Mouse (Mus musculus): Measurements from ENCODE around the gene Irgm1. TPM values are rescaled to one million over a fixed set of nuclear protein-coding genes. Genes with fewer than 3 reads are reported as not detected.
"Not testable (repeated sequence)": the region's sequence is repeated elsewhere in the genome, so short reads cannot be mapped to it uniquely, and the experiment has no call there.

Gene Irgm1
- polyA plus RNA-seq, 1 experiment from 2014 or later, result 2.8 TPM

DNA sequence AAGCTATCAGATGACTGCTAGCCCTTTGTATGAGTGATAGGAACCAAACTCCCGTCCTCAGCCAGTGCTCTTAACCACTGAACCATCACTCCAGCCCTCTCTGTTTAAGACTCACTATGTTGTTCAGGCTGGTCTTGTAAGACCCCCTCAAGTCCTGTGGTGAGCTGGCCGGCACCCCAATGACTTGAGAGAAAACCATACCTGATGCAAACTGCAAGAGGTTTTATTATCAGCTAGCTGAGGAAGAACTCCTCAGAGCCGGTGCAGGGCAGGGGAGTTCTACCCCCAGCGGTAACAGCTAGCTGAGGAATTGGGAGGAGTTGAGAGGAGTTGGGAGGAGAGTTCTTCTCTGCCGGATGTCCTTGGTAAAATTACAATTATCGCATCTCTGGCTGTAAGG is 43.6 kb downstream of the Irgm1 start:
- peaks cover 3% of the 10 kb centered on the region; the same call in 1 of the 2 replicates for H3K27me3 ChIP-seq (ENCODE audit: control insufficient read depth, insufficient read depth, low read depth, low read length)
- no peak overlapping the region for H3K27ac ChIP-seq (ENCODE audit: low read length)
- no peaks in the 10 kb centered on the region for H3K9me3 ChIP-seq (replicated peaks; ENCODE audit: control insufficient read depth, low read length, poor library complexity, severe bottlenecking)
- ATAC-seq, result no peak
- no peaks in the 10 kb centered on the region for H3K36me3 ChIP-seq (ENCODE audit: control insufficient read depth, insufficient read depth, low read length)
- H3K4me1 ChIP-seq (ENCODE audit: control insufficient read depth, insufficient read depth, low read length), result peaks cover 9% of the 10 kb centered on the region
- no peak overlapping the region for H3K4me2 ChIP-seq (ENCODE audit: low read length)
- 64% methylated on average over 6 of the region's 6 CpGs for WGBS
- H3K4me3 ChIP-seq (ENCODE audit: low read depth, low read length), result no peak overlapping the region
- H3K9ac ChIP-seq (ENCODE audit: low read depth, low read length), result no peak overlapping the region

DNA sequence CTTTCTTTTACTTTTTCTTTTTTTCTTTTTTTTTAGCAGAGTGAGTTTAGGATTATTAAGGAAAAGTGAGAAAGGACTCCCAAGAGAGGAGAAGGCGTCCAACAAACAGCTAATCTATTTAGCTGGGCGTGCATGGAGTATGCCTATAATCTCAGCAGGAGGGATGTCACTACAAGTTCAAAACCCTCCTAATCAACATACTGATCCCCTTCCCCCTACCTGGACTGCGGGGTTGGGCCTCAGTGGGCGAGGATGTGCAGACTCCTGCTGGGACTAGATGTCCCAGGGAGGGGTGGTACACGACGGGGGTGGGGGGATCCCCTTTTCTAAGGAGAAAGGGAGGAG is 44.8 kb downstream of the Irgm1 start:
- WGBS, result 0% methylated on average over 6 of the region's 6 CpGs
- no peak overlapping the region for H3K27ac ChIP-seq (ENCODE audit: low read length)

DNA sequence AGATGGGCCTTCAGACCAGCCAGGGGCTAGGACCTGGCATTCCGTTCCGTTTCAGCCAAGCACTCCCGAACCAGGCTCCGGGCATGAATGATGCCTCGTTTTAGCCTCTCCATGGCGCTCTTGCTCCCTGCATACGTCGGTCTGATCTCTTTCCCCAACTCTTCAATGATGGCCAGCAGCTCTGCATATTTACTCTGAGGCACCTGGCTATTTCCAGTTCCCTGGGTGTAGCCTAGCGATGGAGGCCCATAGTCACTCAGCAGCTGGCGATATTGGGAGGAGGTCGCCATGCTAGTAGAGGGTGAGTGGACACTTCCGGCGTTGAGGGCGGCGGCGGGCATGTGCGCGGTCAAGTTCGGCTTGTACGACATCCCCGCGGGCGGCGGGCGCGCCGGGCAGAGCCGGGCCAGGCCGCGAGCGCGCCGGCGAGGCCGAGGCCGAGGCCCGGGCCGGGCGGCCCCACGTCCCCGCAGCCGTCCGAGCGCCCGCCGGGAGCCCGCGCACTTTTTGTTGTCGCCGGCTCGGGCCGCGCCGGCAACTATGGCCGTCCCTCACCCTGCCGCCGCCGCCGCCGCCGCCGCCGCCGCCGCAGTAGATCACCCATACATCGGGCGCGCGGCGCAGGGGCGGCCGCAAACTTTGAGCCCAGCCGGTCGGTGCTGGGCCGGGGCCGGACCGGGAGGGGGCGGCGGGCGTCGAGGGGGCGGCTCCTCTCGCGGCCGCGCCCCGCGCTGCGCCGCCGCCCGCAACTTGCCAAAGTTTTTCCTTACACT is 45.3 kb downstream of the Irgm1 start, which contains the start of the genes Trim7 and Gm12184:
Trim7 (plus strand) TSS at position 162 of the 773 bp plus-strand sequence.
Gm12184 (minus strand) TSS at position 677 of the 773 bp plus-strand sequence.
- H3K27ac ChIP-seq (ENCODE audit: low read length); H3K36me3 ChIP-seq (ENCODE audit: control insufficient read depth, insufficient read depth, low read length); H3K27me3 ChIP-seq (ENCODE audit: control insufficient read depth, insufficient read depth, low read depth, low read length); H3K9me3 ChIP-seq (replicated peaks; ENCODE audit: control insufficient read depth, low read length, poor library complexity, severe bottlenecking): not testable (repeated sequence)
- under 1% methylated on average over 29 of the region's 92 CpGs for WGBS
- 0 out of 2 replicates have a peak within 1 kb of the TSS, but pooled peaks have one; percentile 34 for H3K9ac ChIP-seq (ENCODE audit: low read depth, low read length)
- peak; percentile 70 for ATAC-seq
- peak within 1 kb of the TSS; percentile 63 for H3K4me2 ChIP-seq (ENCODE audit: low read length)
- peak within 1 kb of the TSS; percentile 45 for H3K4me3 ChIP-seq (ENCODE audit: low read depth, low read length)
- peaks cover 12% of the 10 kb centered on the region for H3K4me1 ChIP-seq (ENCODE audit: control insufficient read depth, insufficient read depth, low read length)

More for the DNA sequence above, 44.8 kb downstream of the Irgm1 start:
- peaks cover 7% of the 10 kb centered on the region for H3K27me3 ChIP-seq (ENCODE audit: control insufficient read depth, insufficient read depth, low read depth, low read length)
- H3K9me3 ChIP-seq (replicated peaks; ENCODE audit: control insufficient read depth, low read length, poor library complexity, severe bottlenecking), result no peaks in the 10 kb centered on the region
- peaks cover 12% of the 10 kb centered on the region for H3K4me1 ChIP-seq (ENCODE audit: control insufficient read depth, insufficient read depth, low read length)
- H3K36me3 ChIP-seq (ENCODE audit: control insufficient read depth, insufficient read depth, low read length), result no peaks in the 10 kb centered on the region
- H3K4me3 ChIP-seq (ENCODE audit: low read depth, low read length), result peak overlapping the region; percentile 45
- H3K4me2 ChIP-seq (ENCODE audit: low read length), result peak overlapping the region; percentile 63
- ATAC-seq, result no peak
- H3K9ac ChIP-seq (ENCODE audit: low read depth, low read length), result 0 out of 2 replicates have a peak overlapping the region, but pooled peaks have one; percentile 34

DNA sequence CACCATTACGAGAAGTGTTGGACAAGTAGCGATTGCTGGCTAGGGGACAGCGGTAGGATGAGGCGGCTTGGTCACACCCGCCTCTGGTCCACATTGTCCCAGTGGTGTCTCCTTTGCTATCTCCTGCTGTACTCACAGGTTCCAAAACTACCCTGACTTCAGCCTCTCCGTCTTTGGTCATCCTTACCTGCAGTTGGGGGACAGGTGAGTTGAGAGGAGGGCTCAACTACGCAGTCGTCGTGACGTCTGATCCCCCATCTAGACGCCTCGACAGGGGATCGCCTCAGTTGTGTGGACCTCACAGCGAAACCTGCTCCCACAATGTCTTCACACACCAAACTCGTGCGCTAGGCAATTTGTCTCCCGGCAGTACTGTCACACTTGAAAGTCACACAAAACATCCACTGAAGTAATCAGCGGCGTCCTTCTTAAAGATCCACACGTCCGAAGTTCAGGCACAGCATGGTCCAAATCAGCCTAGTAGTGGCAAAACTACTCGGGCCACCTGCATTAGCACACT is 47.1 kb downstream of the Irgm1 start:
- H3K9me3 ChIP-seq (replicated peaks; ENCODE audit: control insufficient read depth, low read length, poor library complexity, severe bottlenecking), result no peaks in the 10 kb centered on the region
- peak overlapping the region; percentile 29 for H3K4me3 ChIP-seq (ENCODE audit: low read depth, low read length)
- ATAC-seq, result no peak
- 5% methylated on average over 22 of the region's 22 CpGs for WGBS
- no peak overlapping the region for H3K9ac ChIP-seq (ENCODE audit: low read depth, low read length)
- H3K27me3 ChIP-seq (ENCODE audit: control insufficient read depth, insufficient read depth, low read depth, low read length), result peaks cover 7% of the 10 kb centered on the region
- peaks cover 12% of the 10 kb centered on the region for H3K4me1 ChIP-seq (ENCODE audit: control insufficient read depth, insufficient read depth, low read length)
- H3K4me2 ChIP-seq (ENCODE audit: low read length), result peak overlapping the region; percentile 53
- no peaks in the 10 kb centered on the region for H3K36me3 ChIP-seq (ENCODE audit: control insufficient read depth, insufficient read depth, low read length)
- H3K27ac ChIP-seq (ENCODE audit: low read length), result no peak overlapping the region

DNA sequence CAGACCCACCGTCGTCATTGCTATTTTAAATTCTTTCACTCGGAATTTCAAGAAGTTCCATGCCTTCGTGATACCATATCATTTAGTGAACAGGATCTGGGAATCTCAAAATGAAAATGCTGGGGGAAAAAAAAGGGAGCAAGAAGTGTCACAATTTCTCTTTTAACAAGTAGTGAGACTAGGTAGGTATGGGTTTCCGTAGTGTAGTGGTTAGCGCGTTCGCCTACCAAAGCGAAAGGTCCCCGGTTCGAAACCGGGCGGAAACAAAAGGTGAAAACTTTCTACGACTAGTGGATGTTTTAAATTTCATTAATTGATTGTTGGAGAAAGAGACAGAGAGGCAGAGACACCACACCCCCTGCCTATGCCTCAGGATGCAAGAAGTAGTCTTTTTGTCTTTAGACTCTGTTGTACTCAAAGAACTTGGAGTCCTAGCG is 47.9 kb downstream of the Irgm1 start:
- no peak overlapping the region for H3K27ac ChIP-seq (ENCODE audit: low read length)
- H3K9ac ChIP-seq (ENCODE audit: low read depth, low read length), result no peak overlapping the region
- peak overlapping the region; percentile 29 for H3K4me3 ChIP-seq (ENCODE audit: low read depth, low read length)
- peak overlapping the region; percentile 53 for H3K4me2 ChIP-seq (ENCODE audit: low read length)
- H3K9me3 ChIP-seq (replicated peaks; ENCODE audit: control insufficient read depth, low read length, poor library complexity, severe bottlenecking), result no peaks in the 10 kb centered on the region
- H3K27me3 ChIP-seq (ENCODE audit: control insufficient read depth, insufficient read depth, low read depth, low read length), result peaks cover 7% of the 10 kb centered on the region
- H3K4me1 ChIP-seq (ENCODE audit: control insufficient read depth, insufficient read depth, low read length), result peaks cover 12% of the 10 kb centered on the region
- peak; percentile 36 for ATAC-seq
- WGBS, result 1% methylated on average over 15 of the region's 15 CpGs
- H3K36me3 ChIP-seq (ENCODE audit: control insufficient read depth, insufficient read depth, low read length), result no peaks in the 10 kb centered on the region

DNA sequence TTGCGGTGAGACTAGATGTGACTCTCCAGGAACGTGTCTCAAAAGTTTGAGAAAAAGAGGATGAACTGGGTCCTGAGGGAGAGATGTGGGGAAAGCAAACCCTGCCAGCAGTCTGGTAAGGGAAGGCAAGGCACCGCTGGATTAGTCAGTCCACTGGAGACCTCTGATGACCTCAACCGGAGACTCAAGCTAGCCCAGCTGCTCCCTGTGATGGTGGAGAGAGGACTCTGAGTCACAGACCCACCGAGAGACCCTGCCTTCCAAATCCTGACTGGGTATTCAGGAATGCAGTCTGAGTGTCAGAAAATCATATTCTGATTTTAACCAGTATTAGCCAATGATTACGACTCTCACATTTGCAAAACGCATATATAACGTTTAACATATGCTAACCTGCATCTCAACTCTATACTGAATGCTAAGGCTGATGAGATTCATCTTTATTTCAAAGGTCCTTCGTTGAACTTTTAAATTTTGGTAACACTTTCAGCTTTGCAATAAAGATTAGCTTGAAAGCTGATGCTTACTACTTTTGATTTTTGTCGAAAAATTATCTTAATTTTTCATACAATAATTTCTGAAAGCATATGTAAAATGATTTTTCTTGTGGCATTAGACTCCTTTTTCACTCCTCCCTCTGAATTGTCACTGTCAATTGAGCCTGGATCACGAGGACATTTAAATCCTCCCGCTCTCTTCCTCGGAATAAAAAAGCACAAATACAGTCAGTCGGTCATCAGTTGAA is 48.5 kb downstream of the Irgm1 start:
- Histone ChIP-seq H3K4me2 (ENCODE audit: low read length) (peak overlapping the region; percentile 53), H3K4me1 (ENCODE audit: control insufficient read depth, insufficient read depth, low read length) (peaks cover 14% of the 10 kb centered on the region), H3K4me3 (ENCODE audit: low read depth, low read length) (peak overlapping the region; percentile 29), H3K27me3 (ENCODE audit: control insufficient read depth, insufficient read depth, low read depth, low read length) (peaks cover 7% of the 10 kb centered on the region), H3K9me3 (replicated peaks; ENCODE audit: control insufficient read depth, low read length, poor library complexity, severe bottlenecking) (no peaks in the 10 kb centered on the region), H3K36me3 (ENCODE audit: control insufficient read depth, insufficient read depth, low read length) (no peaks in the 10 kb centered on the region), H3K27ac (ENCODE audit: low read length) (no peak overlapping the region), H3K9ac (ENCODE audit: low read depth, low read length) (no peak overlapping the region)
- WGBS, result 31% methylated on average over 14 of the region's 14 CpGs
- no peak for ATAC-seq

DNA sequence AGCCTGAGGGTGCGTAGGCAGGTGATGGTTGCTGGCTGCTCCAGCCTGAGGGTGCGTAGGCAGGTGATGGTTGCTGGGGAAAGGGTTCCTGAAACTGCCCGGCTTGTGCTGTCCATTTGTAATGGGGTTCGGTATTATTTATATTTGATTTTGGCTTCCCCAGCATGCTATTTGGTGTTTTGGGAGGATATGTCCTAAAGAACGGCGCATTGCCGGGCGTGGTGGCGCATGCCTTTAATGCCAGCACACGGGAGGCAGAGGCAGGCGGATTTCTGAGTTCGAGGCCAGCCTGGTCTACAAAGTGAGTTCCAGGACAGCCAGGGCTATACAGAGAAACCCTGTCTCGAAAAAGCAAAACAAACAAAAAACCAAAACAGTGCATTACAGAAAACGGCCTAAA is 50.2 kb downstream of the Irgm1 start:
- 85% methylated on average over 14 of the region's 14 CpGs for WGBS
- H3K4me3 ChIP-seq (ENCODE audit: low read depth, low read length); H3K27me3 ChIP-seq (ENCODE audit: control insufficient read depth, insufficient read depth, low read depth, low read length); H3K4me1 ChIP-seq (ENCODE audit: control insufficient read depth, insufficient read depth, low read length); H3K9me3 ChIP-seq (replicated peaks; ENCODE audit: control insufficient read depth, low read length, poor library complexity, severe bottlenecking); H3K4me2 ChIP-seq (ENCODE audit: low read length); H3K27ac ChIP-seq (ENCODE audit: low read length); H3K36me3 ChIP-seq (ENCODE audit: control insufficient read depth, insufficient read depth, low read length); H3K9ac ChIP-seq (ENCODE audit: low read depth, low read length); ATAC-seq: not testable (repeated sequence)

DNA sequence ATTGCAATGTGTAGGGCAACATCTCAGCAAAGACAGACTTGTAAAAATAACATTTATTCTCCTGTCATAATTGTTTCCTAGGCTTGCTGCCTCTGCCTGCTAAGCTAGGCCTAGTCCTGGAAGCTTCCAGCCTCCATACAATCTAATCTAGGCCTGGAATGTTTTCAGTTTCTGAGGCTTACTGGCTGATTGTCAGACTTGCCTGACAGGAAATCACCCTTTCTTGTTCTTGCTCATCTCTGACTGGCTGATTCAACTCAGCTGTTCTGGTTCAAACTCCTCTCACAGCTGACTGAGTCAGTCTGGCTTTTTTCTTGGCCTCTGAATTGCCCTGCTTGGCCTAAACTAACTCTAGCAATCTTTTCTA is 51.2 kb downstream of the Irgm1 start:
- peaks cover 18% of the 10 kb centered on the region for H3K4me1 ChIP-seq (ENCODE audit: control insufficient read depth, insufficient read depth, low read length)
- no peak for ATAC-seq
- no peak overlapping the region for H3K4me2 ChIP-seq (ENCODE audit: low read length)
- H3K4me3 ChIP-seq (ENCODE audit: low read depth, low read length), result no peak overlapping the region
- no peaks in the 10 kb centered on the region for H3K36me3 ChIP-seq (ENCODE audit: control insufficient read depth, insufficient read depth, low read length)
- H3K9me3 ChIP-seq (replicated peaks; ENCODE audit: control insufficient read depth, low read length, poor library complexity, severe bottlenecking), result no peaks in the 10 kb centered on the region
- H3K27ac ChIP-seq (ENCODE audit: low read length), result no peak overlapping the region
- H3K9ac ChIP-seq (ENCODE audit: low read depth, low read length), result no peak overlapping the region
- H3K27me3 ChIP-seq (ENCODE audit: control insufficient read depth, insufficient read depth, low read depth, low read length), result peaks cover 7% of the 10 kb centered on the region
